ENCODE assay signal across 8 mouse cellular contexts in genomic region chr11:98203931-98204421, GRCm38 (mm10). TPM values are rescaled to one million over a fixed set of nuclear protein-coding genes. Genes with fewer than 3 reads are reported as not detected.
DNase-seq lines count a peak whose midpoint lies in the region; ATAC-seq and TF ChIP-seq lines count a peak whose summit lies in the region.

No protein-coding gene starts in this region.

- under 1% methylated on average over 16 of the region's 16 CpGs for WGBS in forebrain, embryonic 16.5 days
- WGBS in intestine, embryonic 16.5 days, result 0% methylated on average over 16 of the region's 16 CpGs
- under 1% methylated on average over 16 of the region's 16 CpGs for WGBS in liver, postnatal 0 days (ENCODE audit: insufficient replicate concordance)
- WGBS in neural tube, embryonic 15.5 days, result under 1% methylated on average over 16 of the region's 16 CpGs

- peaks cover 23% of the 10 kb centered on the region for H3K4me1 ChIP-seq in forebrain, embryonic 16.5 days (replicated peaks; ENCODE audit: control insufficient read depth, insufficient read depth, low read length)
- H3K4me1 ChIP-seq in intestine, embryonic 16.5 days (ENCODE audit: control insufficient read depth, insufficient read depth, low read length), result peaks cover 11% of the 10 kb centered on the region; the same call in 1 of the 2 replicates
- H3K4me1 ChIP-seq in liver, postnatal 0 days (ENCODE audit: insufficient read depth), result peaks cover 12% of the 10 kb centered on the region
- H3K4me1 ChIP-seq in neural tube, embryonic 15.5 days, result peaks cover 38% of the 10 kb centered on the region

- TF ChIP-seq CTCF in liver, postnatal 0 days (IDR thresholded peaks at IDR 0.05; ENCODE audit: low read depth), result no peak

- no peak for ATAC-seq in forebrain, embryonic 16.5 days
- no peak for ATAC-seq in intestine, embryonic 16.5 days
- no peak for ATAC-seq in liver, postnatal 0 days
- ATAC-seq in neural tube, embryonic 15.5 days (ENCODE audit: low FRiP score), result no peak
- no peak for ATAC-seq in activated CD4-positive, CD25-positive, alpha-beta regulatory T cell, adult 4 months

- peak overlapping the region; percentile 100 for H3K4me2 ChIP-seq in forebrain, embryonic 16.5 days (ENCODE audit: low read length)
- H3K4me2 ChIP-seq in intestine, embryonic 16.5 days (ENCODE audit: low read depth, low read length), result peak overlapping the region; percentile 79
- H3K4me2 ChIP-seq in liver, postnatal 0 days (ENCODE audit: low read depth, low read length), result peak overlapping the region; percentile 76
- H3K4me2 ChIP-seq in neural tube, embryonic 15.5 days, result peak overlapping the region; percentile 98

- H3K36me3 ChIP-seq in forebrain, embryonic 16.5 days (ENCODE audit: control insufficient read depth, insufficient read depth), result peaks cover 1% of the 10 kb centered on the region; the same call in 1 of the 2 replicates
- H3K36me3 ChIP-seq in intestine, embryonic 16.5 days (ENCODE audit: control insufficient read depth, insufficient read depth, low read length), result no peaks in the 10 kb centered on the region
- H3K36me3 ChIP-seq in liver, postnatal 0 days (replicated peaks; ENCODE audit: insufficient read depth, low read length), result peaks cover 8% of the 10 kb centered on the region
- peaks cover 2% of the 10 kb centered on the region for H3K36me3 ChIP-seq in neural tube, embryonic 15.5 days

- peak overlapping the region; percentile 97 for H3K4me3 ChIP-seq in forebrain, embryonic 16.5 days (replicated peaks; ENCODE audit: low read length)
- peak overlapping the region; percentile 94 for H3K4me3 ChIP-seq in intestine, embryonic 16.5 days (ENCODE audit: low read length)
- H3K4me3 ChIP-seq in liver, postnatal 0 days (ENCODE audit: low read depth, low read length), result peak overlapping the region; percentile 91
- peak overlapping the region; percentile 100 for H3K4me3 ChIP-seq in neural tube, embryonic 15.5 days (replicated peaks)

- no peaks in the 10 kb centered on the region for H3K9me3 ChIP-seq in forebrain, embryonic 16.5 days (ENCODE audit: control insufficient read depth, low read length)
- H3K9me3 ChIP-seq in intestine, embryonic 16.5 days (ENCODE audit: control insufficient read depth, low read length), result no peaks in the 10 kb centered on the region
- no peaks in the 10 kb centered on the region for H3K9me3 ChIP-seq in liver, postnatal 0 days (ENCODE audit: low read length)
- H3K9me3 ChIP-seq in neural tube, embryonic 15.5 days (replicated peaks), result no peaks in the 10 kb centered on the region

- H3K9ac ChIP-seq in forebrain, embryonic 16.5 days (replicated peaks; ENCODE audit: low read depth, low read length), result peak overlapping the region; percentile 98
- H3K9ac ChIP-seq in intestine, embryonic 16.5 days (ENCODE audit: low read depth, low read length), result peak overlapping the region; percentile 100
- peak overlapping the region; percentile 99 for H3K9ac ChIP-seq in liver, postnatal 0 days (replicated peaks)
- H3K9ac ChIP-seq in neural tube, embryonic 15.5 days (replicated peaks), result peak overlapping the region; percentile 98

- no peak overlapping the region for H3K27ac ChIP-seq in forebrain, embryonic 16.5 days (ENCODE audit: low read length)
- peak overlapping the region; percentile 100 for H3K27ac ChIP-seq in intestine, embryonic 16.5 days (ENCODE audit: low read length)
- peak overlapping the region; percentile 100 for H3K27ac ChIP-seq in liver, postnatal 0 days (ENCODE audit: low read depth)
- peak overlapping the region; percentile 100; the same call in 1 of the 2 replicates for H3K27ac ChIP-seq in neural tube, embryonic 15.5 days (replicated peaks)

- peak; percentile 35 to 76 for DNase-seq in adrenal gland, adult (ENCODE audit: inconsistent age in 2 of 2, low spot score in 1 of 2)
- DNase-seq in adrenal gland, postnatal 25 days, result no peak
- DNase-seq in ZHBTc4 (ENCODE audit: low read depth, low spot score), result peak; percentile 46
- DNase-seq in liver, postnatal 0 days, result peak; percentile 46

- no peak for TF ChIP-seq EP300 in liver, postnatal 0 days (IDR thresholded peaks at IDR 0.05; ENCODE audit: low read depth)

- no peaks in the 10 kb centered on the region for H3K27me3 ChIP-seq in forebrain, embryonic 16.5 days (replicated peaks; ENCODE audit: control insufficient read depth, insufficient read depth, low read length)
- H3K27me3 ChIP-seq in intestine, embryonic 16.5 days (replicated peaks; ENCODE audit: control insufficient read depth, insufficient read depth, low read length), result no peaks in the 10 kb centered on the region
- H3K27me3 ChIP-seq in liver, postnatal 0 days (ENCODE audit: insufficient read depth, low read length), result no peaks in the 10 kb centered on the region
- no peaks in the 10 kb centered on the region for H3K27me3 ChIP-seq in neural tube, embryonic 15.5 days (replicated peaks)

RNA-seq across cellular contexts. Expression of gene Cdk12, which starts 1.1 kb away (rescaled TPM):
- total RNA-seq in adrenal gland, postnatal 25 days (2021), result 49.5 and 51.7 TPM in 2 replicates
- polyA plus RNA-seq in forebrain, embryonic 16.5 days (2015; fragmentation: Nextera tagmentation; extraction: Ambion mirVana), result 11.6 and 12.3 TPM in 2 replicates
- polyA plus RNA-seq in intestine, embryonic 16.5 days (2015; fragmentation: Nextera tagmentation; extraction: Ambion mirVana), result 6.2 and 6.5 TPM in 2 replicates
- 3.2 and 3.9 TPM in 2 replicates for polyA plus RNA-seq in liver, postnatal 0 days (2015; fragmentation: Nextera tagmentation; extraction: Ambion mirVana)
- 7.1 and 7.2 TPM in 2 replicates for polyA plus RNA-seq in neural tube, embryonic 15.5 days (2015; fragmentation: Nextera tagmentation; extraction: Ambion mirVana)
- 10 to 100 TPM; 24.6 to 24.9 TPM for polyA plus RNA-seq in activated CD4-positive, CD25-positive, alpha-beta regulatory T cell, adult 4 months (2017; shearing (Covaris generic))

RNA-seq across cellular contexts. Expression of gene Med1, which starts 10.9 kb away (rescaled TPM):
- total RNA-seq in adrenal gland, postnatal 25 days (2021), result 75.4 and 86.1 TPM in 2 replicates
- 67.7 and 75.3 TPM in 2 replicates for polyA plus RNA-seq in forebrain, embryonic 16.5 days (2015; fragmentation: Nextera tagmentation; extraction: Ambion mirVana)
- polyA plus RNA-seq in intestine, embryonic 16.5 days (2015; fragmentation: Nextera tagmentation; extraction: Ambion mirVana), result 50.3 and 52.4 TPM in 2 replicates
- polyA plus RNA-seq in liver, postnatal 0 days (2015; fragmentation: Nextera tagmentation; extraction: Ambion mirVana), result 15.0 and 16.2 TPM in 2 replicates
- polyA plus RNA-seq in neural tube, embryonic 15.5 days (2015; fragmentation: Nextera tagmentation; extraction: Ambion mirVana), result 51.3 and 54.1 TPM in 2 replicates
- 10 to 100 TPM; 60.6 to 70.5 TPM for polyA plus RNA-seq in activated CD4-positive, CD25-positive, alpha-beta regulatory T cell, adult 4 months (2017; shearing (Covaris generic))

RNA-seq across cellular contexts. Expression of gene Fbxl20, which starts 53.8 kb away (rescaled TPM):
- total RNA-seq in adrenal gland, postnatal 25 days (2021), result 27.0 and 41.7 TPM in 2 replicates
- polyA plus RNA-seq in forebrain, embryonic 16.5 days (2015; fragmentation: Nextera tagmentation; extraction: Ambion mirVana), result 28.0 and 32.1 TPM in 2 replicates
- polyA plus RNA-seq in intestine, embryonic 16.5 days (2015; fragmentation: Nextera tagmentation; extraction: Ambion mirVana), result 12.8 TPM in 2 replicates
- polyA plus RNA-seq in liver, postnatal 0 days (2015; fragmentation: Nextera tagmentation; extraction: Ambion mirVana), result 4.9 and 6.3 TPM in 2 replicates
- 21.1 and 23.0 TPM in 2 replicates for polyA plus RNA-seq in neural tube, embryonic 15.5 days (2015; fragmentation: Nextera tagmentation; extraction: Ambion mirVana)
- 1 to 10 TPM; 7.7 to 8.4 TPM for polyA plus RNA-seq in activated CD4-positive, CD25-positive, alpha-beta regulatory T cell, adult 4 months (2017; shearing (Covaris generic))
